Mouse (Mus musculus) cortical plate, adult 2 months (tissue): ENCODE results near the gene Sbk3.

Experiments used
- CTCF ChIP-seq: fragments of 200-500 bp; IDR thresholded peaks from 2 replicates; pipeline ENCODE4 v1.5.1; 2011; ENCODE audit warnings: mild to moderate bottlenecking, control low read depth, low read length; ENCODE audit not compliant: insufficient read depth; ENCODE audit errors: extremely low read depth
- POLR2A ChIP-seq: fragments of 200-500 bp; IDR thresholded peaks from 2 replicates; pipeline ENCODE4 v1.6.1; 2011; ENCODE audit warnings: mild to moderate bottlenecking, low read length, control low read depth; ENCODE audit not compliant: insufficient read depth; ENCODE audit errors: extremely low read depth

DNA sequence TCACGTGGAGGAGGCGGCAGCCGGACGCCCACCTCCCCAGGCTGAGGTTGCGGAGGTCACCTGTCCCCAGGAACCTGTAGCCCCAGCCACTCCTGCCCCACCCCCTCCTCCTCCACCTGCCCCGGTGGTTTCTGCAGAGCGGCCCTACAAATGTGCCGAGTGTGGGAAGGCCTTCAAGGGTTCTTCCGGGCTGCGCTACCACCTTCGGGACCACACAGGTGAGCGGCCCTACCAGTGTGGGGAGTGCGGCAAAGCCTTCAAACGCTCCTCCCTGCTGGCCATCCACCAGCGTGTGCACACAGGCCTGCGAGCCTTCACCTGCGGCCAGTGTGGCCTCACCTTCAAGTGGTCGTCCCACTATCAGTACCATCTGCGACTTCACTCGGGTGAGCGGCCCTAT lies 51.0 kb downstream of the Sbk3 start:
- no peak for TF ChIP-seq POLR2A
- TF ChIP-seq CTCF, result no peak
